Mouse (Mus musculus): Measurements from ENCODE around the gene Olfr816.
"Not testable (repeated sequence)": the region's sequence is repeated elsewhere in the genome, so short reads cannot be mapped to it uniquely, and the experiment has no call there.

Olfr816 gene

DNA sequence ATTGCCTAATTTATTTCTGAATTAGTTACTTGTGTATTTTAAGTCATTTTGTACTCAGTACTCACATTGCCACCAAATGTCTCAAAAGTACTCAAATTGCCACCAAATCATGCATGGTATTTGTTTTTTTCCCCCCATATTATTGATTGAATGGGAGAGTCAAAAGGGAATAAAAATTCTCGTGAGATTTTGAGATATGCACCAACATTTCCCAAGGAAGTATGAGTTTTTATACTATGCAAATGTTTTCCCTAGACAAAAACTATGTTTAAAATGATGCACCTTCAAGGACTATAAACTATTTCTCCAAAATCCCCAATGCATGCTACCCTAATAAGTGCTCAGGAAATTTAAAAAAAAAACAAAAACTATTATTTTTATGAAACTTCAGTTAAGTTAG, at the start of gene Olfr816:
TSS of gene Olfr816 (minus strand) at position 101 of the 400 bp plus-strand sequence.
- DNase-seq = no peak

DNA sequence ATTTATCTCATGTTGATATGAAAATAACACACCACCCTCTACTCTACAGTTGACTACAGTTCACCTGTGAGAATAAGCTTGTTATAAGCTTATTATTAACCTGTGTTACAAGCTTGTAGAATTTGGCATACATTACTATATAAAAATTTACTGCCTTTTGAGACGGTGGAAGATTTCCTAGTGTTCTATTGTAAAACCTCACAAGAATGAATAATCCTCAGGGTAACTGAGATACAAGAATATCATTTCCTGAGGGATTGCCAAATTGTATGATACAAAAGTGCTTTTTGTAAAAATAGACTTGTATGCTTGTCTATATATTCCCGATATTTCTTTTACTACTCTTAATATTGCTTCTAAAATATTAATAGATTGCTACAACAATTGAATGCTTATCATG, 33.6 kb upstream of the Olfr816 start, which contains the start of gene Olfr818:
TSS of gene Olfr818 (minus strand) at position 101 of the 400 bp plus-strand sequence.
- DNase-seq = no peak

DNA sequence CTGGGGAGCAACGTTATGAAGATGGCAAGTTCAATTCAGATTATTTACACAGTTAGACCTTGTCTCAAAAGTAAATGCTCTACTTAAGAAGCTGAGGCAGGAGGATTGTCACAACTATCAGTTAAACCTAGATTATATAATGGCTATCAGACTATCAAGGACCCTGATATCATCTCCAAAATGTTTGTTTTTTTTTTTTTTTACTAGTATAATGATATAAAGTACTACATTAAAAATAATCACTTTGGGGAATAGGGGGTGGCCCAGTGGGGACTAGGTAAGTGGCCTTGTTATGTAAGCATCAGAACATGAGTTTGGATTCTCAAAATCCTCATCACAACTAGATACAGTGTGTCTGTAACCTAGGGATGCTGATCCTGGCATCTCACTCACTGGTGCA, 9.6 kb downstream of the Olfr816 start, which contains the start of gene Olfr815:
TSS of gene Olfr815 (minus strand) at position 101 of the 400 bp plus-strand sequence.
- not testable (repeated sequence) for DNase-seq

DNA sequence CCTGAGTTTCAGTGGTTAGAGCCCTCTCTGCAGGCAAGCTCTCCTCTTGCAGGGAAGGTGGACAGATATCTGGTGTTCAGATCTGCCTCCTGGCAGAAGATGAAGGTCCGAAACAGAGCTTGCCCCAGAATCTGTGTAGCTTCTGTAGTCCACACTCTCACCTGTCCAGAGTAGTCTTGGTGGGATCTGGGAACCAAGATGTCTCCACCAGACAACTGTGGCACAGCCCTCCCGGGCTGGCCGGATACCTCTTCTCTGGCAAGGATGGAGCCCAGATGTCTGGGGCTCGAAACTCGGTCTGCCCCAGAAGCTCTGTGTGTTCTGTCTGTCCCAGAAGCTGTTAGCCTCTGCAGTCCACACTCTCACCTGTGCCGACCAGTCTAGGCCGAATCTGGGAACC, 29.5 kb downstream of the Olfr816 start:
- DNase-seq = no peak

DNA sequence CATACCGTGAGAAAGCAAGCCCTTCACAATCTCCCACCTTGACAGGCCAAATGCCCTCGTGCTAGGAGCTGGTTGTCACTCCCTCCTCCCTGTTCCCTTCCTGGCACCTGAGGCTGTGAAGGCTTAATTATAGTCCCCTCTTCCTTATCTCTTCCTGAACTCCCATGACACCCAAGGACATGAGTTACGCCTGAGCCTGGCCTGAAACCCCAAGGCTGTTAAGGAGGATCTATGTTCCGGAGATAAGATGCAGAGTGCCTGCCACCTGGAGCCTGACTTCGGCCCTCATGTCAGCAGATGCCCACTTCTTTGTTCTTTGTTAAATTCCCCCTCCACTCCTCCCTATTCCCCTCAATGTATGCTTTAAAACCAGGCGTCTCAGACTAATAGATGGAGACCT, 29.9 kb downstream of the Olfr816 start:
- not testable (repeated sequence) for DNase-seq

DNA sequence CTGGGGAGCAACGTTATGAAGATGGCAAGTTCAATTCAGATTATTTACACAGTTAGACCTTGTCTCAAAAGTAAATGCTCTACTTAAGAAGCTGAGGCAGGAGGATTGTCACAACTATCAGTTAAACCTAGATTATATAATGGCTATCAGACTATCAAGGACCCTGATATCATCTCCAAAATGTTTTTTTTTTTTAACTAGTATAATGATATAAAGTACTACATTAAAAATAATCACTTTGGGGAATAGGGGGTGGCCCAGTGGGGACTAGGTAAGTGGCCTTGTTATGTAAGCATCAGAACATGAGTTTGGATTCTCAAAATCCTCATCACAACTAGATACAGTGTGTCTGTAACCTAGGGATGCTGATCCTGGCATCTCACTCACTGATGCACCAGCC, 35.6 kb downstream of the Olfr816 start, which contains the start of gene Olfr814:
TSS of gene Olfr814 (minus strand) at position 101 of the 400 bp plus-strand sequence.
- DNase-seq = not testable (repeated sequence)

Measured in thymus, postnatal 25 days (tissue).